Mouse (Mus musculus): Measurements from ENCODE around the gene Bmp2k. TPM values are rescaled to one million over a fixed set of nuclear protein-coding genes. Genes with fewer than 3 reads are reported as not detected.

Gene Bmp2k
- polyA plus RNA-seq, 1 experiment from 2014 or later, result 7.1 TPM

- Histone ChIP-seq H3K4me3 (no peak overlapping the region), H3K4me2 (no peak overlapping the region), H3K27me3 (no peaks in the 10 kb centered on the region), H3K9me3 (replicated peaks) (no peaks in the 10 kb centered on the region), H3K9ac (no peak overlapping the region), H3K27ac (no peak overlapping the region), H3K4me1 (replicated peaks) (peaks cover 17% of the 10 kb centered on the region), H3K36me3 (no peaks in the 10 kb centered on the region)
- ATAC-seq (replicated peaks; ENCODE audit: insufficient number of reproducible peaks, insufficient read depth, low FRiP score, low read depth), result no peak
- WGBS, result 80% methylated on average over 5 of the region's 5 CpGs
Measured at GRCm38 (mm10) chr5:96995791-96996190, 1.7 kb upstream of the Bmp2k start.

- peak overlapping the region; percentile 85 for H3K9ac ChIP-seq
- no peaks in the 10 kb centered on the region for H3K27me3 ChIP-seq
- peak overlapping the region; percentile 96 for H3K27ac ChIP-seq
- no peak; the same call in 1 of the 2 replicates for ATAC-seq (replicated peaks; ENCODE audit: insufficient number of reproducible peaks, insufficient read depth, low FRiP score, low read depth)
- H3K9me3 ChIP-seq (replicated peaks), result no peaks in the 10 kb centered on the region
- H3K4me2 ChIP-seq, result peak overlapping the region; percentile 87
- no peaks in the 10 kb centered on the region for H3K36me3 ChIP-seq
- peaks cover 17% of the 10 kb centered on the region for H3K4me1 ChIP-seq (replicated peaks)
- WGBS, result 17% methylated on average over 39 of the region's 39 CpGs
- H3K4me3 ChIP-seq, result peak overlapping the region; percentile 85
Measured at GRCm38 (mm10) chr5:96996401-96997309, 834 bp upstream of the Bmp2k start.

GRCm38 (mm10) chr5:96997802-96998565 lies 495 bp downstream of the Bmp2k start:
- Histone ChIP-seq H3K27me3 (no peaks in the 10 kb centered on the region), H3K4me2 (peak overlapping the region; percentile 87), H3K9ac (peak overlapping the region; percentile 85), H3K36me3 (no peaks in the 10 kb centered on the region), H3K4me1 (replicated peaks) (peaks cover 17% of the 10 kb centered on the region), H3K4me3 (peak overlapping the region; percentile 85), H3K9me3 (replicated peaks) (no peaks in the 10 kb centered on the region), H3K27ac (peak overlapping the region; percentile 96)
- 1% methylated on average over 61 of the region's 75 CpGs for WGBS
- ATAC-seq (replicated peaks; ENCODE audit: insufficient number of reproducible peaks, insufficient read depth, low FRiP score, low read depth), result peak; percentile 18; the same call in 1 of the 2 replicates

GRCm38 (mm10) chr5:96998566-96998907 lies 1.0 kb downstream of the Bmp2k start:
- no peaks in the 10 kb centered on the region for H3K9me3 ChIP-seq (replicated peaks)
- H3K4me1 ChIP-seq (replicated peaks), result peaks cover 17% of the 10 kb centered on the region
- H3K27me3 ChIP-seq, result no peaks in the 10 kb centered on the region
- 6% methylated on average over 6 of the region's 6 CpGs for WGBS
- H3K4me2 ChIP-seq, result peak overlapping the region; percentile 87
- H3K9ac ChIP-seq, result peak overlapping the region; percentile 85
- no peak overlapping the region for H3K27ac ChIP-seq
- H3K4me3 ChIP-seq, result peak overlapping the region; percentile 85
- ATAC-seq (replicated peaks; ENCODE audit: insufficient number of reproducible peaks, insufficient read depth, low FRiP score, low read depth), result no peak
- H3K36me3 ChIP-seq, result no peaks in the 10 kb centered on the region

- no peak for ATAC-seq (replicated peaks; ENCODE audit: insufficient number of reproducible peaks, insufficient read depth, low FRiP score, low read depth)
- no peaks in the 10 kb centered on the region for H3K36me3 ChIP-seq
- H3K4me2 ChIP-seq, result peak overlapping the region; percentile 87
- no peak overlapping the region for H3K9ac ChIP-seq
- no peaks in the 10 kb centered on the region for H3K9me3 ChIP-seq (replicated peaks)
- H3K27ac ChIP-seq, result no peak overlapping the region
- H3K4me1 ChIP-seq (replicated peaks), result peaks cover 17% of the 10 kb centered on the region
- no peaks in the 10 kb centered on the region for H3K27me3 ChIP-seq
- H3K4me3 ChIP-seq, result peak overlapping the region; percentile 27
- 80% methylated on average over 7 of the region's 7 CpGs for WGBS
Measured at GRCm38 (mm10) chr5:96999601-97000000, 2.1 kb downstream of the Bmp2k start.

- Histone ChIP-seq H3K4me1 (replicated peaks) (peaks cover 17% of the 10 kb centered on the region), H3K36me3 (no peaks in the 10 kb centered on the region), H3K27me3 (no peaks in the 10 kb centered on the region), H3K27ac (no peak overlapping the region), H3K4me3 (no peak overlapping the region), H3K4me2 (no peak overlapping the region), H3K9me3 (replicated peaks) (no peaks in the 10 kb centered on the region), H3K9ac (no peak overlapping the region)
- WGBS, result 86% methylated on average over 5 of the region's 5 CpGs
- ATAC-seq (replicated peaks; ENCODE audit: insufficient number of reproducible peaks, insufficient read depth, low FRiP score, low read depth), result no peak
Measured at GRCm38 (mm10) chr5:97000524-97000923, 3.0 kb downstream of the Bmp2k start.

- Histone ChIP-seq H3K9me3 (replicated peaks) (no peaks in the 10 kb centered on the region), H3K9ac (no peak overlapping the region), H3K4me3 (no peak overlapping the region), H3K27me3 (no peaks in the 10 kb centered on the region), H3K4me2 (no peak overlapping the region), H3K27ac (no peak overlapping the region), H3K4me1 (replicated peaks) (peaks cover 16% of the 10 kb centered on the region), H3K36me3 (no peaks in the 10 kb centered on the region)
- 81% methylated on average over 10 of the region's 10 CpGs for WGBS
- no peak for ATAC-seq (replicated peaks; ENCODE audit: insufficient number of reproducible peaks, insufficient read depth, low FRiP score, low read depth)
Measured at GRCm38 (mm10) chr5:97001153-97001552, 3.7 kb downstream of the Bmp2k start.

GRCm38 (mm10) chr5:97001571-97001970 lies 4.1 kb downstream of the Bmp2k start:
- no peaks in the 10 kb centered on the region for H3K36me3 ChIP-seq
- H3K27ac ChIP-seq, result no peak overlapping the region
- 87% methylated on average over 5 of the region's 5 CpGs for WGBS
- no peaks in the 10 kb centered on the region for H3K9me3 ChIP-seq (replicated peaks)
- no peak overlapping the region for H3K9ac ChIP-seq
- no peak overlapping the region for H3K4me2 ChIP-seq
- no peaks in the 10 kb centered on the region for H3K27me3 ChIP-seq
- H3K4me3 ChIP-seq, result no peak overlapping the region
- ATAC-seq (replicated peaks; ENCODE audit: insufficient number of reproducible peaks, insufficient read depth, low FRiP score, low read depth), result no peak
- peaks cover 12% of the 10 kb centered on the region for H3K4me1 ChIP-seq (replicated peaks)

GRCm38 (mm10) chr5:97002336-97002735 lies 4.8 kb downstream of the Bmp2k start:
- Histone ChIP-seq H3K36me3 (no peaks in the 10 kb centered on the region), H3K4me3 (no peak overlapping the region), H3K9me3 (replicated peaks) (no peaks in the 10 kb centered on the region), H3K27me3 (no peaks in the 10 kb centered on the region), H3K4me1 (replicated peaks) (peaks cover 10% of the 10 kb centered on the region), H3K27ac (no peak overlapping the region), H3K9ac (no peak overlapping the region), H3K4me2 (no peak overlapping the region)
- no peak for ATAC-seq (replicated peaks; ENCODE audit: insufficient number of reproducible peaks, insufficient read depth, low FRiP score, low read depth)
- 64% methylated on average over 5 of the region's 5 CpGs for WGBS

GRCm38 (mm10) chr5:97002937-97003336 lies 5.4 kb downstream of the Bmp2k start:
- H3K27ac ChIP-seq, result no peak overlapping the region
- H3K27me3 ChIP-seq, result no peaks in the 10 kb centered on the region
- no peaks in the 10 kb centered on the region for H3K36me3 ChIP-seq
- no peak overlapping the region for H3K9ac ChIP-seq
- 84% methylated on average over 7 of the region's 7 CpGs for WGBS
- no peak for ATAC-seq (replicated peaks; ENCODE audit: insufficient number of reproducible peaks, insufficient read depth, low FRiP score, low read depth)
- H3K4me1 ChIP-seq (replicated peaks), result peaks cover 10% of the 10 kb centered on the region
- H3K4me3 ChIP-seq, result no peak overlapping the region
- H3K9me3 ChIP-seq (replicated peaks), result no peaks in the 10 kb centered on the region
- H3K4me2 ChIP-seq, result no peak overlapping the region

GRCm38 (mm10) chr5:97004178-97005030 lies 6.9 kb downstream of the Bmp2k start:
- no peak for ATAC-seq (replicated peaks; ENCODE audit: insufficient number of reproducible peaks, insufficient read depth, low FRiP score, low read depth)
- Histone ChIP-seq H3K9ac (no peak overlapping the region), H3K27me3 (no peaks in the 10 kb centered on the region), H3K36me3 (no peaks in the 10 kb centered on the region), H3K4me2 (no peak overlapping the region), H3K4me1 (replicated peaks) (peaks cover 4% of the 10 kb centered on the region), H3K9me3 (replicated peaks) (no peaks in the 10 kb centered on the region), H3K27ac (no peak overlapping the region), H3K4me3 (no peak overlapping the region)
- WGBS, result 72% methylated on average over 23 of the region's 23 CpGs

Measured in heart, embryonic 15.5 days (tissue).